In genomic region chr12:59219325-59220225, GRCm38 (mm10) we compare ENCODE assay signal across 7 mouse cellular contexts. TPM values are rescaled to one million over a fixed set of nuclear protein-coding genes. Genes with fewer than 3 reads are reported as not detected.
DNase-seq lines count a peak whose midpoint lies in the region; ATAC-seq and TF ChIP-seq lines count a peak whose summit lies in the region.

Gene Fbxo33 (minus strand): TSS chr12:59219725.

- H3K27me3 ChIP-seq in embryonic facial prominence, embryonic 10.5 days (replicated peaks; ENCODE audit: low read depth, poor library complexity, severe bottlenecking): no peaks in the 10 kb centered on the region
- H3K27me3 ChIP-seq in intestine, postnatal 0 days (replicated peaks; ENCODE audit: control insufficient read depth, insufficient read depth, low read length): no peaks in the 10 kb centered on the region
- no peaks in the 10 kb centered on the region for H3K27me3 ChIP-seq in midbrain, embryonic 12.5 days
- no peaks in the 10 kb centered on the region for H3K27me3 ChIP-seq in small intestine, adult 2 months (ENCODE audit: control insufficient read depth, insufficient read depth, low read length)

- H3K4me1 ChIP-seq in embryonic facial prominence, embryonic 10.5 days: peaks cover 14% of the 10 kb centered on the region
- no peaks in the 10 kb centered on the region for H3K4me1 ChIP-seq in intestine, postnatal 0 days (replicated peaks; ENCODE audit: control insufficient read depth, insufficient read depth, low read length)
- peaks cover 21% of the 10 kb centered on the region for H3K4me1 ChIP-seq in midbrain, embryonic 12.5 days
- peaks cover 6% of the 10 kb centered on the region; the same call in 1 of the 2 replicates for H3K4me1 ChIP-seq in small intestine, adult 2 months (ENCODE audit: control insufficient read depth, insufficient read depth, insufficient read length, low read length)

- H3K36me3 ChIP-seq in embryonic facial prominence, embryonic 10.5 days (replicated peaks): no peaks in the 10 kb centered on the region
- no peaks in the 10 kb centered on the region for H3K36me3 ChIP-seq in intestine, postnatal 0 days (ENCODE audit: control insufficient read depth, insufficient read depth)
- H3K36me3 ChIP-seq in midbrain, embryonic 12.5 days: no peaks in the 10 kb centered on the region
- no peaks in the 10 kb centered on the region for H3K36me3 ChIP-seq in small intestine, adult 2 months (ENCODE audit: control insufficient read depth, insufficient read depth, low read length)

- under 1% methylated on average over 109 of the region's 109 CpGs for WGBS in embryonic facial prominence, embryonic 10.5 days
- WGBS in intestine, postnatal 0 days: under 1% methylated on average over 103 of the region's 109 CpGs
- under 1% methylated on average over 99 of the region's 109 CpGs for WGBS in midbrain, embryonic 12.5 days
- WGBS in small intestine, adult 2 months: under 1% methylated on average over 109 of the region's 109 CpGs

- peak within 1 kb of the TSS; percentile 88 for H3K9ac ChIP-seq in intestine, postnatal 0 days (ENCODE audit: low read depth, low read length)
- peak within 1 kb of the TSS; percentile 92 for H3K9ac ChIP-seq in midbrain, embryonic 12.5 days (replicated peaks)

- peak within 1 kb of the TSS; percentile 92 for H3K4me2 ChIP-seq in intestine, postnatal 0 days (replicated peaks; ENCODE audit: low read depth)
- H3K4me2 ChIP-seq in midbrain, embryonic 12.5 days (replicated peaks): peak within 1 kb of the TSS; percentile 74

- peak; percentile 91 for TF ChIP-seq CTCF in intestine, postnatal 0 days (IDR thresholded peaks at IDR 0.05; ENCODE audit: low read depth)
- TF ChIP-seq CTCF in small intestine, adult 2 months (IDR thresholded peaks at IDR 0.05; ENCODE audit: extremely low read depth, insufficient read length, insufficient replicate concordance, low read depth, low read length): peak; percentile 70; the same call in 1 of the 2 replicates

- peak within 1 kb of the TSS; percentile 97 for H3K27ac ChIP-seq in embryonic facial prominence, embryonic 10.5 days (replicated peaks)
- peak within 1 kb of the TSS; percentile 95 for H3K27ac ChIP-seq in intestine, postnatal 0 days (ENCODE audit: low read depth, low read length)
- H3K27ac ChIP-seq in midbrain, embryonic 12.5 days (replicated peaks): peak within 1 kb of the TSS; percentile 93
- H3K27ac ChIP-seq in small intestine, adult 2 months (ENCODE audit: insufficient read depth, low read depth, low read length): peak within 1 kb of the TSS; percentile 88

- DNase-seq in adrenal gland, postnatal 10 days: peak; percentile 99
- peak; percentile 100 for DNase-seq in embryonic facial prominence, embryonic 10.5 days (ENCODE audit: low spot score)
- peak; percentile 56 for DNase-seq in gonadal fat pad, adult 2 months (ENCODE audit: low read depth)
- DNase-seq in left cerebral cortex, postnatal 4 days: peak; percentile 98

- peak; percentile 79 for TF ChIP-seq POLR2A in small intestine, adult 2 months (IDR thresholded peaks at IDR 0.05; ENCODE audit: low read depth, low read length)

- no peaks in the 10 kb centered on the region for H3K9me3 ChIP-seq in embryonic facial prominence, embryonic 10.5 days
- H3K9me3 ChIP-seq in intestine, postnatal 0 days (ENCODE audit: control insufficient read depth): no peaks in the 10 kb centered on the region
- no peaks in the 10 kb centered on the region for H3K9me3 ChIP-seq in midbrain, embryonic 12.5 days

- peak within 1 kb of the TSS; percentile 94 for H3K4me3 ChIP-seq in embryonic facial prominence, embryonic 10.5 days
- H3K4me3 ChIP-seq in intestine, postnatal 0 days (ENCODE audit: low read depth, low read length): peak within 1 kb of the TSS; percentile 86
- H3K4me3 ChIP-seq in midbrain, embryonic 12.5 days: peak within 1 kb of the TSS; percentile 97
- H3K4me3 ChIP-seq in small intestine, adult 2 months (ENCODE audit: low read depth, low read length): peak within 1 kb of the TSS; percentile 82

- intact Hi-C loops in left cerebral cortex, postnatal 4 days (cut with DNase I): no loop called here

- peak; percentile 96 for ATAC-seq in intestine, postnatal 0 days
- peak; percentile 98 for ATAC-seq in midbrain, embryonic 12.5 days (ENCODE audit: low FRiP score, low read depth)

RNA-seq across cellular contexts. Expression of gene Fbxo33, which starts in this region (rescaled TPM):
- 10 to 100 TPM; 21.1 to 22.0 TPM for total RNA-seq in adrenal gland, postnatal 10 days (2021)
- 7.6 and 8.5 TPM in 2 replicates for polyA plus RNA-seq in embryonic facial prominence, embryonic 10.5 days (2016; fragmentation: Nextera tagmentation; extraction: Ambion mirVana)
- 18.4 and 18.7 TPM in 2 replicates for polyA plus RNA-seq in gonadal fat pad, adult 2 months (2012; rRNA removed)
- polyA plus RNA-seq in intestine, postnatal 0 days (2015; fragmentation: Nextera tagmentation; extraction: Ambion mirVana): 9.5 and 10.1 TPM in 2 replicates
- 10 to 100 TPM; 18.9 to 20.3 TPM for total RNA-seq in left cerebral cortex, postnatal 4 days (2021)
- 9.4 and 10.5 TPM in 2 replicates for polyA plus RNA-seq in midbrain, embryonic 12.5 days (2016; fragmentation: Nextera tagmentation; extraction: Ambion mirVana)
- polyA plus RNA-seq in small intestine, adult 2 months (2012; rRNA removed): 4.4 and 6.2 TPM in 2 replicates

Comparison
In these comparisons a context has a peak if more than half of its experiments do, and no peak if none do; other contexts are left out.
1. Peak in every context shown above with its lines: DNase-seq, ATAC-seq, H3K4me3 ChIP-seq and H3K27ac ChIP-seq.